Mouse (Mus musculus): ENCODE results near the gene H3f3b.

H3f3b gene

DNA sequence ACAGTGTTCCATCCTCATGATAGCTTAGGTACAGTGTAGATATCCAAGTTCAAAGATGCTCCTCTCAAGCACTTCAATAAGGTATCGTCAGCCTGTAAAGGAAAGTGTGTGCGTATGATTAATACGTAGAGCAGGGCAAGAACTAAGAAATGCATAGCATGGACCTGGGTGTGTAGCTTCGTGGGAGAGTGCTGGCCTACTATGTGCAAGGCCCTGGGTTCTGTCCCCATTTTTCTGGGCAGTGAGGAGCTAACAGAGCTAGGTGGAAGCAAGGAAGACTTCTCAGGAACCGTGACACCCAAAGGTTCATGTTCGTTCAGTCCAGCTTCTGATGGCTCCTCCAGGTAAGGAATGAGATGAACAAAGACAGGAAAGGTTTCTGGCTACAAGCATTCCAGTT, 17.4 kb upstream of the H3f3b start:
- no peak for DNase-seq

DNA sequence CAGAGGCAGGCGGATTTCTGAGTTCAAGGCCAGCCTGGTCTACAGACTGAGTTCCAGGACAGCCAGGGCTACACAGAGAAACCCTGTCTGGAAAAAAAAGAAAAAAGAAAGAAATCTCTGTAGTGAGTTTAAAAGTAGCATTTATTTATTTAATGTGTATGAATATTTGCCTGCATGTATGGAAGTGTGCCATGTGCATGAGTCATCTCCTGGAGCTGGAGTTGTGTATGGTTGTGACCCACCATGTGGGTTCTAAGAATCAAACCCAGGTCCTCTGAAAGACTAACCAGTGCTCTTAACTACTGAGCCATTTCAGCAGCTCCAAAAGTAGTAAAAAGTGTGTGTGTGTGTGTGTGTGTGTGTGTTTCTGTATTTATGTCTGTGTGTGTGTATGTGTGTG, 15.5 kb upstream of the H3f3b start:
- DNase-seq: no peak

DNA sequence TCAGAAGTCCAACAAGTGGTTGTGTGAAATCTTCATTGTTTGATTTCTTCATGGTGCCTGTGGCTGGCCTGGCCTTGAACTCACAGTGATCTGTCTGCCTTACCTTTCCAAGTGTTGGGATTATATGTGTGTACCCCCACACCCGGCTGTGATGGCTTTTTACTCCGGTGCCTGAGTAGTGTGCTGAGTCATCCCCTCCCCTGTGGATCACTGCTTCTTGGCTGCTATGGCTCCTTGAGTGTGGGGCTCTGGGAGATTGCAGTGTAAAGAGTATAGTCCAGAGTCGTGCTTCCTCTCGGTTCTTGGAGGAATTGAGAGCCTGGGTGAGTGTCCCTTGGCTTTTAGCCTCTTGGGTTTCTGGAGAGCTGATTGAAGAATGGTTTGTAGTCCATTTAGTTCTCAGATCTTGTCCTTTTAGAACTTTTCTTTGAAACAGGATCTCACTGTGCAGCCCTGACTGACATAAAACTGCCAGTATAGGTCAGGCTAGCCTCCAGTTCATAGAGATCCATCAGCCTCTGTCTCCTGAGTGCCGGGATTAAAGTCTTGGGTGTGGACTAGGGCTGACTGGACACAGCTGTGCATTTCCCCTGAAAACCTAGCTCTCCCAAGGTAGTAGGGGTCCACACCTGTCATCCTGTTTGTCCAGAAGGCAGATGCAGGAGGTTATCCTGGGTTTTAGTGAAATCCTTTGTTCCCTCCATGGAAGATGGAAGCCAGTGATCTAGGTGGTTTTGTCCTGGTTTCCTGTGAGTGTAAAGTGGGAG, 14.8 kb upstream of the H3f3b start:
- DNase-seq: no peak

DNA sequence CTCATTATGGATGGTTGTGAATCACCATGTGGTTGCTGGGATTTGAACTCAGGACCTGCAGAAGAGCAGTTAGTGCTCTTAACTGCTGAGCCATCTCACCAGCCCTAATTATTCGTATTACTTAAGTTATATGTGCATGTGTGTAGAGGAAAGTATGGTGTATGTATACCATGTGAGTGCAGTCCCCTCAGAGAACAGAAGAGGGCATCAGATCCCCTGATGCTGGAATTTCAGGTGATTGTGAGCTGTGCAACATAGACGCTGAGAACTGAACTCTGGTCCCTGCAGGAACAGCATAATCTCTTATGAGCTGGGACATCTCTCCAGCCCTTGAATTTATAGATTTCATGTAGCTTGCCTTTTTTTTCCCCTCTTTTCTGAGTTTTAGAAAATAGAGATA, 14.1 kb upstream of the H3f3b start:
- no peak for DNase-seq

DNA sequence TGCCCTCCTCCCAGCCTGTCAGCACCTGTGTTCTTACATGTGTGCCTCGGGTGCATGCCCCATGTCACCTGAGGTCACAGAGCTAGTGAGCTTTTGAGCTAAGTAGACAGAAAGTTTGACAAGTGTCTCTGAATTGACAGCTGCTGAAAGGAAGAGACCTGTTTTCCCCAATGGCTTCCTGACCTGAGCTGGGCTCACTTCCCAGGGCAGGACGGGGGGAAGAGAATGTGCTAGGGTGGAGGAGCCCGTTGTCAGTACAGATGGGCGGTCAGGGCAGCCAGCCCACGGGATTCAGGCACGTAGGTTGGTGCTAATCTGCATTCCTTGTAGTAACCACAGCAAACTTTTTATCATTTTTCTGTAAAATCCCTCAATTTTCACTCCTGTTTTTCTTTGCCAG, 12.8 kb upstream of the H3f3b start:
- DNase-seq: no peak

DNA sequence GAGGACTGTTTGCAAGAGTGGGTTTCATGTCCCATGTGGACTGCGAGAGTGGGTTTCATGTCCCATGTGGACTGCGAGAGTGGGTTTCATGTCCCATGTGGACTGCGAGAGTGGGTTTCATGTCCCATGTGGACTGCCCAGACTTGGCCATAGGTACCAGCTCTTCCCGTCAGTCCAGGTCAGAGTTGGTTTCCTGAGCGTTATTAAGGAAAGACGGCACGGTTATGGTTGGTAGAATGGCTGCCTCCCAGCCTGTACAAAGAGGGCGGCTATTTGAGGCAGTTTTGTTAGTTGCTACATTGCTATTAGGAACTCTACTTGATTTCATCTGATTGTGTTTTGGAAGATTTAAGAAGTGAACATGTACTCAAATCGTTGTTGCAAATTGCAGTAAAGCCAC, 10.1 kb upstream of the H3f3b start:
- no peak for DNase-seq

DNA sequence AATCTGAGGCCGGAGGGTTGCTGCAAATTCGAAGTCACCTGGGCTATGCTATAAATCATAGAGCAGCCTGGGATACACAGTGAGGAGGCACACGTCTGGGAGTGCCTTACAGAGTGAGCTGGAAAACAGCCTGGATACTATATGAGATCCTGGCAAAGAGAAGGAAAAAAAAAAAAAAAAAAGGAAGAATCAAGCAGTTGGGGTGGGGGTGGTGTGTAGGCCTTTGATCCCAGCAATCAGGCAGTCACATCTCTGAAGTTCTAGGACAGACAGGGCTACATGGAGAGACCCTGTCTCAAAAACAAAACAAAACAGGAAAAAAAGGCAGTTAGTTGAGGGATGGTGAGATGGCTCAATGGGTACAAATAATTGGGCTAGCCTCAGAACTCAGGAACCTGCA, 8.9 kb upstream of the H3f3b start:
- DNase-seq: no peak

DNA sequence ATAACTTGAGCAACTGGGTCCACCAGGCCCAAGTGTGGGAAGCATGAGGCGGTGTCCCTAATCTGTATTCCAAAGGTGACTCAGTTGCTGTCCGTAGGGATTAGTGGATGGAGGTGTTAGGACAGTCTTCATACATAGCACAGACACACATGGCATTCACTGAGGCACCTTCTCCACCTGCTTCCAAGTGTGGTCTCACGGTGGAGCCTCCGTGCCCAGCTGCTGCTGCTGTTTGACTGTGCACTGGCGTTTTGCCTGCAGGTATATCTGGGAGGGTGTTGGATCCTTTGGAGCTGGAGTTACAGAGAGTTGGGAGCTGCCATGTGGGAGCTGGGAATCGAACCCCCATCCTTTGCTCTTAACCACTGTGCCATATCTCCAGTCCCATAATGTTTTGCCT, 6.8 kb upstream of the H3f3b start:
- DNase-seq: no peak

DNA sequence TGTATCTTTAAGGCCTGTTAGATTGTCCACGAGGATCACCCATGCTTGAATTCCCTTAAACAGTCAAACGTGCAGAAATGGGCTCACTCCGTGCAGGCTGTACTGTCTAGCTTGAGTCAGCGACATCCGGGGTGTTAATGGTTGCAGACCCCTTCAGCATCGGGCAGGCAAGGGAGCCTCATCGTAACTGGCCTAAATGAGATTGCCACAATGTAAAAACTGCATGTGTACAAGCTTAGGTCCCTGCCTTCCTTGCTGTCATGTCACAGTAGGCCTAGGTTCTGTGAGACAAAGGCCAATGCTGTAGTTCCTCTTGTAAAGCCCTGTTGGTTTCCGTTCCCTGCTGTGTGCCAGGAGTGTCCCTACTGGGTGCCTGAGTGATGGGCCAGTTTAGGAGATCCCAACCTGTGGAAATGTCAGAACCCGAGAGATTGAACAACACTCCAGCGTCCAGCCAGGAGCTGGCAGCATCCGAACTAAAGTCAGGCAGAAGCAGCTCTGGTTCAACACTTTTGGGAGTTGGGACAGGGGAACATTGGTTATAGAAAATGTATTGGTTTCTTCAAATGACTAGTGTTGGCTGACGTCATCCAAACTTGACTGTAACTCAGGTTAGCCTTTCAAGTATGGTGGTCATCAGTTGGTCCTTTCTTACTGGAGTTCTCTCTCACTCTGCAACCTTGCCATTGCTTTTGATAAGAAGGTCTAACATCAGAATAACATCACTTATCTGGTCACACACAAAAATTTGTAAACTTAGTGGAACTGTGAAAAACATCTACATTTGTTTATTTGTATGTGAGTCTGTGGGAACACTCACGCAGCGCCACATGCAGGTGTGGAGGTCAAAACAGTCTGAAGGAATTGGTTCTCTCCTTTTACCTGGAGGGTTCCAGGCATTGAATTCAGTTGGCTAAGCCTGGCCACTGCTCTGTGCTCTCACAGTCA, 3.4 kb upstream of the H3f3b start:
- peak; percentile 26 to 56 for DNase-seq

DNA sequence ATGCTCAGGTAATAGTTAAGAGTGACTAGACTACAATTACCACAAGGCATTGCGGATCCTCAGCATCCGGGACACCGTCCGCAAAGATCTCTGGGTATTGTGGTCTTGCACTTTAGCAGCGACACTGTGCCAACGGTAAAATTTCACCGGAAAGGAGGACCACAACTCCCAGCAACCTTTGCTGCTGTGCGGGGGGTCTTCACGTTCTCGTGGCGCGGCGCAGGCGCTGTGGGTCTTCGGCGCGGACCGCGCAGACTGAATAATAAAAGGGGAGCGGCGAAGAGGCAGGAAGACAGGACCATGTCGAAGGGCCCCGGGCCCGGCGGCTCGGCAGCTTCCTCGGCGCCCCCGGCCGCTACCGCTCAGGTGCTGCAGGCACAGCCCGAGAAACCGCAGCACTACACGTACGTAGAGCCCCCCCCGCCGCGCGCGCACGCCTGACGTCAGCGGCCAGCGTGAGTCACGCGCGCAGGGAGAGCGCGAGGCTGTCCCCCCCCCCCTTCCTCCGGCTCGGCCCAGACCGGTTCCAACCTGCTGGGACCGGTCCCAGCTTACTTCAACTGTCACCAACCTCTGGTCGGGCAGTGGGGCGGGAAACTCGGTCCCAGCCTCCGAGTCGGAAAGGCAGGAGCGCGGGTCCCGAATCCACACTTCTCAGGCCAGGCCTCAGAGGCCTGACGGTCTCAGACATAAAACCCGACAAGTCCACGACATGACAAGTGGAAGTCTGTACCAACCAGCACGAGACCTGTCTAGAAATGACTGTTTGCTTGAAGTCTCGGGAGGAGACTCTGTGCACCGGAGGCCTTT, 2.5 kb upstream of the H3f3b start, which contains the start of gene Unk:
TSS of gene Unk (plus strand) at position 235 of the 810 bp plus-strand sequence.
- peak; percentile 97 to 99 for DNase-seq

DNA sequence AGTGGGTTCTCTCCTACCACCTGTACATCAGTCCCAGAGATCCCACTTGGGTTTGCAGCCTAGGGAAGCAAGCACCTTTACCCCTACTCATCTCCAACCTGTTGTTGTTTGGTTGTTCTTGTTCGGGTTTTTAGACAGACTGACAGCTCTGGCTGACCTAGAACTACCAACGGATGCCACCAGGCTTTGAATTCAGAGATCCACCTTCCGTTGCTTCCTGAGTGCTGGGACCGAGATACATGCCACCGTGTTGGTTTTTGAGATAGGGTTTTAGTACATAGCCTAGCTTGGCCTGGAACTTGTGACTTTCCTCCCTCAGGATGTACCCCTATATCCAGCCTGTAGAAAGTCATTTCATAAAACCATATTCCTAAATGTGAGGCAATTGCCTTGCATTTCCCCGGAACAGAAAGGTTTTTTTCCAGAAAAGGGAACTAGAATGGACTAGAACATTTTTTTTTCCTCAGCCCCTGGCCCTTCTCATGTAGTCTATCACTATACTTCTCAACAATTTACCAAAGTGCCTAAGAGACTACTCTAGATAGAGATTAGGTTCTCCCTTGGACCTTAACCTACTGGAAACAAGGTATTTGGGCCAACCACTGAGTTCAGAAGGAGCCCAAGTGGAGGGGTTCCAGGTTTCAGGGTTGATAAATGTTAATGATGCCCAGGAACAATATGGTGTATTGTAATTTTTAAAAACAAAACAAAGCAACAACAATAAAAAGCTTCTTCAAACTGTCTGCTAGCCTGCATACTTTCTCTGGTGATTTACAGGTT, 1.5 kb upstream of the H3f3b start:
- no peak for DNase-seq

DNA sequence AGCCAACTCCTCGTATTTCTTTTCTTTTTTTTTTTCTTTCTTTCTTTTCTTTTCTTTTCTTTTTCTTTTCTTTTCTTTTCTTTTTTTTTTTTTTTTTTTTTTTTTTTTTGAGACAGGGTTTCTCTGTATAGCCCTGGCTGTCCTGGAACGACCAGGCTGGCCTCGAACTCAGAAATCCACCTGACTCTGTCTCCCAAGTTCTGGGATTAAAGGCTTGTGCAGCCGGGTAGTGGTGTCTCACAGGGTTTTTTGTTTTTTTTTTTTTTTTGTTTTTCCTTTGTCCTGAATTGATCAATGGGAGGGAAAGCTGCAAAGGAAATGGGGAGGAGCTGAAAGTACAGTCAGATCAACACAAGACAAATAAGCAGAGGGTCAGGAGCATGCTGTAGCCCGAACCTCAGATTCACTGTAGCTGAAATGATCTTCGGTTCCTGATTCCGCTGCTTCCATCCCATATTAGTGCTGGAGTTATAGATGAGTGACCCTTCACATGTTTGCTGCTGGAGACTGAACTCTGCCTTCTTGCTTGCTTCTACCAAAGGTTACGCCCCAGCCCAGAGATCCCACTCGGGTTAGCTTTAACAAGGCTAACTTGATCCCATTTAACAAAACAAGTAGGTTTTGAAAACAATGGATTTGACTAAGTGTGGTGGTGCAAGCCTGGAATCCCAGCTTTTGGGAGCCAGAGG, 559 bp upstream of the H3f3b start:
- DNase-seq: no peak

DNA sequence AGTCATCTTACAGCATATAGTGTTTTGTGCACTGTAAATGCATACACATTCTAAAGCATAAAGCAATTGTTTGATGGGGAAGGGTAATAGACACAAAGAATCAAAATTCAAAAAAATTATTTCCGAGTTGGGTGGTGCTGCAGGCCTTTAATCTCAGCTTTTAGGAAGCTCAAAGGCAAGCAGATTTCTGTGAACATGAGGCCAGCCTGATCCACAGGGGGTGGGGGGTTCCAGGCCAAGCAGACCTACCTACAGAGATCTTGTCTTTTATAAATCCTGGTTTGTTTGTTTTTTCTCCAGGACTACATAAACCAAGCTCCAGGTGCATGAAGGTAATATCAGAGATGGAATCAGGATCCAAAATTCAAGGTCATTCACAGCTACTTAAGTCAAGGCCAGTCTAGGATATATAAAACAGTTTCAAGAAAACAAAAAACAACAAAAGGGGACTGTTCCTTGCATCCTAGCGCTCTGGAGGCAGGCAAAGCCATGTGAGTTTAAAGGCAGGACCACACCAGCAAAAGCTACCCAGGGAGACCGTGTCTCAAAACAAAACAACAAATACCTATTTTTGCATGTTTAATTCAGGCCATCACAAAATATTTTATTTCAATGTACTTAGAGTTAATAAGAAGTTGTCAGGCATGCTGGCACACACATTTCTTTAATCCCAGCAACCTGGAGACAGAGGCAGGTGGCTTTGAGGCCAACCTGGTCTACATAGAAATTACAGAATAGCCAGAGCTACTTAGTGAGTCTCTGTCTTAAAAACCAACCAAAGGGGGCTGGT, 2.5 kb downstream of the H3f3b start:
- DNase-seq: no peak

DNA sequence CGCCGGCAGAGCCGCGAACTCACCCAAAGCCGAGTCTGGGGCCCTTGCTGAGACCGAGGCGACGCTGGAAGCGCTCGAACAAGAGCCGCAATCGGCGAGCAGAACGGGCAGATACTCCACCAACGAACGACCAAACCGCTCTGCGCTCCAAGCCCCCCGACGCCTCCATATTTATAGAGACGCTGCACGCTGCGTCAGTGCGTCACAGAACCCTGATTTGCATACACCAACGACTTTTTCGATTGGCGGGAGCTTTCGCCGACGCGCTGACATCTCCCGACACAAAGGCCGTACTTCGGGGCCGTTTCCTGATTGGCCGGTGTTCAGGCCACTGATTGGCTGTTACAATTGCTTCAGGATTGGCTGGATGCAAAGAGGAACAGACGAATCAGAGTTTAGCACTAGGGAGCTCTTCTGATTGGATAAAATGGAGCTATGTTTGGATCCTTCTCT, 3.4 kb downstream of the H3f3b start:
- DNase-seq: peak; percentile 94 to 99

DNA sequence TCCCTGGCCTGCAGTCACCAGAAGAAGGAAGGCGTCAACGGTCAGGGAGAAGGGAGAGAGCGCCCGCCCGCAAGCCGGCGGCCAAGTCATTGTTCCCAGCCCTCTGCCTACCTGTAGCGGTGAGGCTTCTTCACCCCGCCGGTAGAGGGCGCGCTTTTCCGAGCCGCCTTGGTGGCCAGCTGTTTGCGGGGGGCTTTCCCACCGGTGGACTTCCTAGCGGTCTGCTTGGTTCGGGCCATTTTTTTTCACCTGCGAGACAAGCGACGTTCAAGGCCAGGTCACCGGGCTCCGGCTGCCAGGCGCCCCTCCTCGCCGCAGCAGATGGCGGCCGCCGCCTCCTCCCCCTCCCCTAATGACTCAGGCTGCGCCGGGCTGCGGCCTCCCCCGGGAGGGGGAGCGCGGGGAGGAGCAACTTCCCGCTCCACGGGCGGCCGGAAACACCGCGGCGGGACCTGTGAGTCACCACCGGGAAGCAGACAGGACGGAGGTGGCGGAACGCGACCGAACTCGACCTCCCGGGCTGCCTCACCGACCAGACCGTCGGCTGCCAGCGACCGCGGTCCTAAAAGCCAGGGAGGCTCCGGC, 3.9 kb downstream of the H3f3b start:
- DNase-seq: peak; percentile 75 to 91

DNA sequence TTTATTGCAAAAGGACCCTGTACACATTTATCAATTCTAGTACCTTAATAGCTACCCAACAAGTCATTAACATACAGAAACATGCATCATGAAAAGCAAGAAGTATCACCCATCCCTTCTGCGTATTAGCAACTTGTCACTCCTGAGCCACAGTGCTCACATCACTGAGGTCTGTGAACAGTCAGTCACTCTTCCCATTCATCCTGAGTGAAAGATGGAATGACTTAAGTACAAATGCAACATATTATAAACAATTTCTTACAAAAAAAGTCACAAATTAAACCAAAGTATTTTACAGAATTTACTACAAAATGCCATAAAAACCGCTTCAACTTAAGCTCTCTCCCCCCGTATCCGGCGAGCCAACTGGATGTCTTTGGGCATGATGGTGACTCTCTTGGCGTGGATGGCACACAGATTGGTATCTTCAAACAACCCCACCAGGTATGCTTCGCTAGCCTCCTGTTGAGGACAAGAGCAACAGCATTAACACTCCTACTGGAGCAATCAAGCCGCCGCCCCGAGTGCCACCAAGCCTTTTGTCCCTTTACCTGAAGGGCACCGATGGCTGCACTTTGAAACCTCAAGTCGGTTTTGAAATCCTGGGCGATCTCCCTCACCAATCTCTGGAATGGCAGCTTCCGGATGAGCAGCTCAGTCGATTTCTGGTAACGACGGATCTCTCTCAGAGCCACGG, 4.5 kb downstream of the H3f3b start:
- DNase-seq: peak in 1 of 2 experiments; percentile 49

DNA sequence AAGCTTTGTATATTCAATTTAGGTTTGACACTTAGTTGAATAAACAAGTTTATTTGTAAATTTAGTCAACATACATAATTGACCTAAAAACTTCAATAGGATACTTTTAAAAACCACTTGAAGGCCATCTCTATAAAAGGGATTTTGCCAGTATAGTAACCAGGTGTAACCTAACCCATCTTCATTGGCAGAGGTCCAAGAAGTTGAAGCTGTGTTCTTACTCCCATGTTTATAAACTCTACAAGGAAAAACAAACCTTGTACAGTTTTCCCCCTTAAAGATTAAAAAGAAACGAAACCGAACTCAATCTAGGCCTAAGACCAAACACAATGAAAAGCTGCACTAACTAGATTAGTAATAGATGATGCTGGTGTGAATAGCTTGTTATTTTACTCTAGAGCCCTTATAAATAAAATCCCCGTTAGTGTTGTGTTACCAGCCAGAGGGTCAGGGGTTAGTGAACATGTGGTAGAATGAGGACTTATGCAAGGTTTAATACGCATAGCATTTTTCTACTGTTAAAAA, 5.4 kb downstream of the H3f3b start:
- no peak for DNase-seq

DNA sequence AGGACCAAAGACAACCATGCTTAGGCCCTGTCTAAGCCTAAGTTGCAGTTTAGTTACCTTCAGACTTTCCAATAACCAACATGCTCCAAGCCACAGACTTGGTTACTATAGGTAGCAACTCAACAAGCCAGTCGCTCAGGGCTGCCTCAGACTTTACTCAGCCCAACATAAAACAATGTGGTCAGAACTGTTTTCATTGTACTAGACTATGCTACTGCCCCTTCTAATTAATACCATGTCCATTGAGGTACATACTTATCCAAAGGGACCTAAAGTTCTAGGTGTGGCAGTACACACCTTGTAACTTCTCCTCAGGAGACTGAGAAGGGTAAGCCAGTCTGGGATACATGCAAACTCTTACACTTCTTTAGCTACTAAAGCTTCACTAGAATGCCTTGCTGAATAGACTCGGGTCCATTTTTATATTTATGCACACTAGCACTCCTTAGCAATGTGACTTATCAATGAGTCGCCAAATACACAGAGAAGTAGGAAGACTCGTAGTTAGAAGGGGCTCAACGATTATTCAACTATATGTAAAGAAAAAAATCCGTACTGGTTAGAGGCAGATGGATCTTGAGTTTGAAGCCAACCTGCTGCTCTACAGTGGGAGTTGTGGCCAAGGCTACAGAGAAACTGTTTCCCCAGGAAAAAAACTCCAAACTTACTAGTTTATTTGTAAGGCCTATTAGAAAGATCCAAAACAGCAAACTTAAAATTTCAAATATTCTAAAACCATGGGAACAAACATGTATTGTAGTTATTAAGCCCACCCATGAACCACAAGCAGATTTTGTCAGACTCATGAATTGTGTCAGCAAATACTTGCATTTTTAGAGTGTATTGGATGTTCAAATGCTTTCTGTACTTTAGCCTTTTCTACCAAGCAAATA, 6.2 kb downstream of the H3f3b start:
- DNase-seq: no peak

Measured in kidney, postnatal 25 days (tissue).